Mouse (Mus musculus): ENCODE data around the gene Ctbp1. TPM values are rescaled to one million over a fixed set of nuclear protein-coding genes. Genes with fewer than 3 reads are reported as not detected.

Ctbp1 gene
- polyA plus RNA-seq, 1 experiment from 2014 or later, result 560 TPM

DNA sequence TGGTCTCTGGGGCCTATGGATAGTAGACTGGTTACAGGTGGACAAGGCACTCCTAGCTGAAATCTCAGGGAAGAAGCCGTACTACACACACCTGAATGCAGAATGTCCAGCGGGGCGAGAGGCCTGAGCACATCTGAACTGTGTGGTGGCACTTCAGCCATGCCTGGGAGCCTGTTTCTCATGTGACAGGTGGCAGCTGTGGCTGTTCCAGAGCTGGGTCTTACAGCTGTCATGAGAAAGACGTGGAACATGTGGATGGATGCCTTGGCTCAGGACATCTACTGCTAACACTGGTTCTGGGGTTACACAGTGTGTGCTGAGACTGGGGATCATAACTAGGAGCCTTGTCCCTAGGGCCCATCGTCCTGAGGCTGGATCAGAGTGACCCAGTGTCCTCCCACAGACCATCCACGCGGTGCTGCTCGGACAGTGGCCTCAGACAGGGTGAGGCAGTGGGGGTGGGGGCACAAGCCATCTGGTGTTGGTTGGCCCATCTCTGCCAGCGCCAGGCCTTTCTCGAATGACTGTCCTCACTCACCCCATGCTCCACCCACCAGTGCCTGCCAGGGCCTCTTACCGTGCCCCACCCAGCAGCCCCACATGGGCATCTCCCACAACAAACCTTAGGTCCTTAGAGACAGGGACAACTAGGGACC lies 37.1 kb downstream of the Ctbp1 start:
- Histone ChIP-seq H3K4me3 (ENCODE audit: low read depth, low read length) (no peak overlapping the region), H3K27ac (ENCODE audit: low read depth, low read length) (no peak overlapping the region), H3K27me3 (ENCODE audit: control insufficient read depth, insufficient read depth, low read length) (no peaks in the 10 kb centered on the region), H3K36me3 (ENCODE audit: control insufficient read depth, insufficient read depth, low read length) (no peaks in the 10 kb centered on the region), H3K4me2 (ENCODE audit: low read depth, low read length, severe bottlenecking) (no peak overlapping the region), H3K4me1 (replicated peaks; ENCODE audit: control insufficient read depth, insufficient read depth, low read length) (no peaks in the 10 kb centered on the region), H3K9ac (ENCODE audit: low read length) (no peak overlapping the region), H3K9me3 (ENCODE audit: control insufficient read depth, low read length) (no peaks in the 10 kb centered on the region)
- ATAC-seq (replicated peaks; ENCODE audit: low FRiP score) (no peak), DNase-seq (ENCODE audit: low spot score) (no peak)
- WGBS, result 89% methylated on average over 11 of the region's 11 CpGs

DNA sequence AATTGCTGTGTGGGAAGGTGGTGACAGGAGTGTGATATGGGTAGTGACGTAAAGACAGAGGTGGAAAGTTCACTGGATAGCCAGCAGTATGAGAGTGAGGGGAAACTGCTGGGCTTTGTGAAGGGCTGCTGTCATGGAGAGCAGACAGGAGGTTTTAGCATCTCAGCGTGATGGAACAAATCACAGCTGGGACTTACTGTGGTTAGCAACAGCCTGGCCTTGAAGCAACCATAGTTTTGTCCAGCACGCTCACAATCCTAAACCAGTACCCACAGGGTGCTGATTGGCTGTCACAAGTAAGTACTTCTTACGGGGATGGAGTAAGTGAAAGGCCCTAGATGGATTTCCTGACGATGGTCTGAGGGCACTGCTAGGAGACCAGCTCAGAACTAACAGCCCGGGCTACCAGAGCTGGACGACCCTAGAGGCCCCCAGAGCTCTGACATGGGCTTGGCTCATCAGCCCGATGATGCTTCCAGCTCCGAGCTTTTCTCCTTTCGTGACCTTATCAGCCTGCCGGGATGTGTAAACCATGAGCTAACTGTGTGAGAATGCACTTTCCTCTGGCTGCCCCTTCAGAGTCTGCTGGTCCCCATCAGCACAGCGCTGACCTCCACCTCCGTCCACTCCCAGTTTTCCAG lies 40.3 kb downstream of the Ctbp1 start:
- Histone ChIP-seq H3K4me1 (replicated peaks; ENCODE audit: control insufficient read depth, insufficient read depth, low read length) (no peaks in the 10 kb centered on the region), H3K9ac (ENCODE audit: low read length) (no peak overlapping the region), H3K4me3 (ENCODE audit: low read depth, low read length) (no peak overlapping the region), H3K27ac (ENCODE audit: low read depth, low read length) (no peak overlapping the region), H3K9me3 (ENCODE audit: control insufficient read depth, low read length) (no peaks in the 10 kb centered on the region), H3K4me2 (ENCODE audit: low read depth, low read length, severe bottlenecking) (no peak overlapping the region), H3K36me3 (ENCODE audit: control insufficient read depth, insufficient read depth, low read length) (no peaks in the 10 kb centered on the region), H3K27me3 (ENCODE audit: control insufficient read depth, insufficient read depth, low read length) (no peaks in the 10 kb centered on the region)
- WGBS, result 76% methylated on average over 13 of the region's 13 CpGs
- no peak for DNase-seq (ENCODE audit: low spot score)
- no peak for ATAC-seq (replicated peaks; ENCODE audit: low FRiP score)

DNA sequence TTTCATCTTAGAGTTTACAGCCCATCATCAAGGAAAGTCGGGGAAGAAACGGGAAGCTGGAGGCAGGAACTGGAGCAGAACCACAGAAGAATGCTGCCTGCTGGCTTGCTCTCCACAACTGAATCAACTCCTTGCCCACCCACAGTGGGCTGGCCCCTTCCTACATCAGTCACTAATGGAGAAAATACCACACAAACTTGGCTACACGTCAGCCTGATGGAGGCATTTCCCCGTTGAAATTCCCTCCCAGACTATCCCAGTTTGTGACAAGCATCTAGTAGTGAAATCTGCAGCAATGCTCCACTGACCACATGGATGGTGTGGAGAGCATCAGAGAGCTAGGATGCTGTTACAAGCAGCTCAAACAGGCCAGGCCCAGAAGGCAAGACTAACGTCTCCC lies 42.0 kb downstream of the Ctbp1 start:
- WGBS, result 88% methylated on average over 5 of the region's 5 CpGs
- no peak for DNase-seq (ENCODE audit: low spot score)
- no peak for ATAC-seq (replicated peaks; ENCODE audit: low FRiP score)

DNA sequence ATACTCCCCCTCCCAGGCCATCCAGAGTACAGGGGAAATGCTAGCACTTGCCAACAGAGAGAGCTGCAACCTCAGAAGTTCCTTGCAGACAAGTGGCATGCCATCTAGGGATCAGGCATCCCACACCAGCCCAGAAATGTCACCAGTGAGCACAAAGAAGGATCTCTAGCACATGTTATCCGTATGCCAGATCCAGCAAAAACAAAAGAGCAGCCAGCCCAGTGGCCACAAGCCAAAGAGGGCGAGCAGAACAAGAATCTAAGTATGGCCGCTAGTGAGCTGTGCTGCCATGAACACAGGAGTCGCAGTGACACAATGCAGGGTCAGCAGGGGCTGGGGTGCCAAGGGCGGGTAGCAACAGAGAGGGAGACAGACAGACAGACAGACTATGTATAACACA lies 44.5 kb downstream of the Ctbp1 start:
- WGBS, result 64% methylated on average over 5 of the region's 5 CpGs
- H3K4me1 ChIP-seq (replicated peaks; ENCODE audit: control insufficient read depth, insufficient read depth, low read length), result no peaks in the 10 kb centered on the region

More for the DNA sequence above, 42.0 kb downstream of the Ctbp1 start:
- H3K4me1 ChIP-seq (replicated peaks; ENCODE audit: control insufficient read depth, insufficient read depth, low read length), result no peaks in the 10 kb centered on the region
- H3K4me2 ChIP-seq (ENCODE audit: low read depth, low read length, severe bottlenecking), result no peak overlapping the region
- H3K4me3 ChIP-seq (ENCODE audit: low read depth, low read length), result no peak overlapping the region
- H3K9me3 ChIP-seq (ENCODE audit: control insufficient read depth, low read length), result no peaks in the 10 kb centered on the region
- H3K27ac ChIP-seq (ENCODE audit: low read depth, low read length), result no peak overlapping the region
- no peak overlapping the region for H3K9ac ChIP-seq (ENCODE audit: low read length)
- H3K27me3 ChIP-seq (ENCODE audit: control insufficient read depth, insufficient read depth, low read length), result no peaks in the 10 kb centered on the region
- H3K36me3 ChIP-seq (ENCODE audit: control insufficient read depth, insufficient read depth, low read length), result no peaks in the 10 kb centered on the region

DNA sequence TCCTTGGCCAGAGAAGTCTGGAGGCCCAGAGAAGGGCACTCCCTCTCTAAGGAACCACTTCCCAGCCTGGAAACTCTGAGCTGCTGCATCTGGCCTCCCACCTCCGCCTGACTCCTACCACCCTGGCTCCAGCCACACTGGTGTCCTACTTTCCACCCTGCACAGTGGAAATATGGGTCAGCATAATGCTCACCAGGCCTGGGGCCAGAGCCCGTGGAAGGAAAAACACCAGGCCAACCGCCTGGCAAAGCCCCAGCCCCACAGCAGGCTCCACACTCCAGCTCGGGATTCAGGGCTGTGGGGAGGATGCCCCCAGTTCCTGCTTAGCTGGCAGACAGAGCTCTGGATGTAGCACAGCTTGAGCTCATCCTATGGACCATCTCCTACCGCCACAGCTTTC lies 46.4 kb downstream of the Ctbp1 start:
- no peak overlapping the region for H3K4me3 ChIP-seq (ENCODE audit: low read depth, low read length)
- no peak overlapping the region for H3K9ac ChIP-seq (ENCODE audit: low read length)
- ATAC-seq (replicated peaks; ENCODE audit: low FRiP score) (no peak), DNase-seq (ENCODE audit: low spot score) (no peak)
- no peak overlapping the region for H3K4me2 ChIP-seq (ENCODE audit: low read depth, low read length, severe bottlenecking)
- H3K9me3 ChIP-seq (ENCODE audit: control insufficient read depth, low read length), result no peaks in the 10 kb centered on the region
- H3K4me1 ChIP-seq (replicated peaks; ENCODE audit: control insufficient read depth, insufficient read depth, low read length), result no peaks in the 10 kb centered on the region
- H3K36me3 ChIP-seq (ENCODE audit: control insufficient read depth, insufficient read depth, low read length), result no peaks in the 10 kb centered on the region
- WGBS, result 83% methylated on average over 5 of the region's 5 CpGs
- no peak overlapping the region for H3K27ac ChIP-seq (ENCODE audit: low read depth, low read length)
- no peaks in the 10 kb centered on the region for H3K27me3 ChIP-seq (ENCODE audit: control insufficient read depth, insufficient read depth, low read length)

More for the DNA sequence above, 44.5 kb downstream of the Ctbp1 start:
- Histone ChIP-seq H3K9ac (ENCODE audit: low read length) (no peak overlapping the region), H3K27me3 (ENCODE audit: control insufficient read depth, insufficient read depth, low read length) (no peaks in the 10 kb centered on the region), H3K9me3 (ENCODE audit: control insufficient read depth, low read length) (no peaks in the 10 kb centered on the region), H3K4me2 (ENCODE audit: low read depth, low read length, severe bottlenecking) (no peak overlapping the region), H3K4me3 (ENCODE audit: low read depth, low read length) (no peak overlapping the region), H3K36me3 (ENCODE audit: control insufficient read depth, insufficient read depth, low read length) (no peaks in the 10 kb centered on the region), H3K27ac (ENCODE audit: low read depth, low read length) (no peak overlapping the region)
- DNase-seq (ENCODE audit: low spot score) (no peak), ATAC-seq (replicated peaks; ENCODE audit: low FRiP score) (no peak)

DNA sequence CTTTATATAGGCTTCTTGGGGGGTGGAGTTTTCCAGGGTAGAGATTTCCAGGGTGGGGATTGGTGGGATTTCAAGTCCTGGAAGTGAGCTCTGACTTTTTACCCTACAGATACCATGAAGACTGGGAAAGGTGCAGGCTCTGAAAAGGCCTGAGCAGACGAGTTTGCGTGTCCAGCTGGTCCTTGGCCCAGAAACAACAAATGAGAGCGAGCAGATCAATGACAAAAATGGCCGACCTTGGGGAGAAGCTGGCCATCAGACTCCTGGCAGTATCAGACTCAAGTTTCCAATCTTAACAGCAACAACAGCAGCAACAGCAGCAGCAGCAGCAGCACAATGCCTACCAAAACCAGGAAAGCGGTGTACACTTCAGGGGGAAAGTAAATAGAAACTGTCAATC lies 49.1 kb downstream of the Ctbp1 start:
- no peak overlapping the region for H3K27ac ChIP-seq (ENCODE audit: low read depth, low read length)
- ATAC-seq (replicated peaks; ENCODE audit: low FRiP score) (no peak), DNase-seq (ENCODE audit: low spot score) (no peak)
- H3K36me3 ChIP-seq (ENCODE audit: control insufficient read depth, insufficient read depth, low read length), result no peaks in the 10 kb centered on the region
- no peak overlapping the region for H3K9ac ChIP-seq (ENCODE audit: low read length)
- no peak overlapping the region for H3K4me2 ChIP-seq (ENCODE audit: low read depth, low read length, severe bottlenecking)
- no peaks in the 10 kb centered on the region for H3K9me3 ChIP-seq (ENCODE audit: control insufficient read depth, low read length)
- WGBS, result 91% methylated on average over 5 of the region's 5 CpGs
- H3K4me3 ChIP-seq (ENCODE audit: low read depth, low read length), result no peak overlapping the region
- H3K27me3 ChIP-seq (ENCODE audit: control insufficient read depth, insufficient read depth, low read length), result no peaks in the 10 kb centered on the region
- H3K4me1 ChIP-seq (replicated peaks; ENCODE audit: control insufficient read depth, insufficient read depth, low read length), result no peaks in the 10 kb centered on the region

DNA sequence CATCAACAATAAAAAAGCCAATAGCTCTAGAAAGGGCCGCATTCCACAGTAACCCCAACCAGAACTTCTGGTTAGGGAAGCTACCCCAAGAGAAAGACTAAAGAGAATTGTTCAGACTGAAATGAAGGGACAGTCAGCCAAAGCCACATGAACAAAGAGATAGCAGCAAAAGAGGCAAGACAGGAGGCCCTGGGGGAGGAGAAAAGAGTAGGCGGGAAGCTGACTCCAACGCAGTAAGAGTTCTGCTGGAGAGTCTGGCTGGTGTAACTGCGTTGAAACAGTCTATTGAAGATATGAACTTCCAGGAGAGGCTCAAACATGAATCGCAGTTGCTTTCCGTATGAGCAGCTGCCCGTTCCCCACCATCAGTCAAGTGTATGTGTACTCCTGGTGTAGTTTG lies 50.3 kb downstream of the Ctbp1 start:
- H3K36me3 ChIP-seq (ENCODE audit: control insufficient read depth, insufficient read depth, low read length), result no peaks in the 10 kb centered on the region
- no peak overlapping the region for H3K27ac ChIP-seq (ENCODE audit: low read depth, low read length)
- no peaks in the 10 kb centered on the region for H3K9me3 ChIP-seq (ENCODE audit: control insufficient read depth, low read length)
- no peaks in the 10 kb centered on the region for H3K4me1 ChIP-seq (replicated peaks; ENCODE audit: control insufficient read depth, insufficient read depth, low read length)
- ATAC-seq (replicated peaks; ENCODE audit: low FRiP score), result no peak
- no peak overlapping the region for H3K9ac ChIP-seq (ENCODE audit: low read length)
- 82% methylated on average over 7 of the region's 7 CpGs for WGBS
- no peak overlapping the region for H3K4me3 ChIP-seq (ENCODE audit: low read depth, low read length)
- no peak overlapping the region for H3K4me2 ChIP-seq (ENCODE audit: low read depth, low read length, severe bottlenecking)
- no peak for DNase-seq (ENCODE audit: low spot score)
- no peaks in the 10 kb centered on the region for H3K27me3 ChIP-seq (ENCODE audit: control insufficient read depth, insufficient read depth, low read length)

DNA sequence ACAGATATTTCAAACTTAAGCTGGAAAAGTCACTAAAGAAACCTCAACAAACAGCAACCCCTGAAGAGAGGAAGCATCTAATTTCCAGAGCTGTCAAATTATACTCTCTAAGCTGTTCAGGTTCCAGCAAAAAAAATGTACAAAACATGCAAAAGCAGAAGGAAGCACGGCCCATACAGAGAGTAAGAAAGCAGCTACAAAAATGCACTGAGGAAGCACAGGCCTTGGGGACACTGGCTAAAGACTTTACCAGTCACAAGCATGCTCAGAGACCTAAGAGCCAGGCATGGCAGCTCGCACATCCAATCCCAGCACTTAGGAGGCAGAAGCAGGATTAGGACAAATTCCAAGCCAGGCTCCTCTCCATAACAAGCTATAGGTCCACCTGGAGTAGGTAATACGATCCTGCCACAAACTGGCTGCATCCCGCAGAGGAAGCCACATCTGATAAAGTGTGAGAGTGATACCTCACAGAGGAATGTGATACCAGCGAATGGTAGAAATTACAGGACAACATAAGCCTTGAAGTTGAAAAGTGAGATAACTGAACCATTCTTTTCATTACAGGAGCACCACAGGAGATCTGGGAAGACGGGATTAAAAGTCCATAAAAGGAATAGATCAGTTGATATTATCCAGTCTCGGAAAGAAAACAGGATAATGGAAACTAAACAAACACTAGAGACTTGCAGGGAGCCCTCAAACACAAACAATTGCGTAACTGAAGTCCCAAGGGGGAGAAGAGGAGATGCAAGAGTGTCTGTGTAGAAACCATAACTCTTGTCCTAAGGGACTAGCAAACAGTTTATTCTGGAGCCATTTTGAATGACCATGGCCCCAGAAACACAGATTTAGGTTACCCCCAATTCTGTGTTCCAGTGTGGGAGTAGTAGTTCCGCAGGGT lies 51.7 kb downstream of the Ctbp1 start:
- Histone ChIP-seq H3K27me3 (ENCODE audit: control insufficient read depth, insufficient read depth, low read length) (no peaks in the 10 kb centered on the region), H3K4me2 (ENCODE audit: low read depth, low read length, severe bottlenecking) (no peak overlapping the region), H3K36me3 (ENCODE audit: control insufficient read depth, insufficient read depth, low read length) (no peaks in the 10 kb centered on the region), H3K4me1 (replicated peaks; ENCODE audit: control insufficient read depth, insufficient read depth, low read length) (peaks cover under 1% of the 10 kb centered on the region), H3K9me3 (ENCODE audit: control insufficient read depth, low read length) (no peaks in the 10 kb centered on the region), H3K27ac (ENCODE audit: low read depth, low read length) (no peak overlapping the region), H3K4me3 (ENCODE audit: low read depth, low read length) (no peak overlapping the region), H3K9ac (ENCODE audit: low read length) (no peak overlapping the region)
- WGBS, result 70% methylated on average over 9 of the region's 9 CpGs
- DNase-seq (ENCODE audit: low spot score), result no peak
- no peak for ATAC-seq (replicated peaks; ENCODE audit: low FRiP score)
